Mouse (Mus musculus) gonadal fat pad, adult 2 months (tissue): ENCODE results near the gene Fitm1. TPM values are rescaled to one million over a fixed set of nuclear protein-coding genes. Genes with fewer than 3 reads are reported as not detected.

ENCODE experiments used
- DNase-seq: peaks from one replicate; pipeline ENCODE4 v3.0.0-alpha.2; 2012; ENCODE audit warnings: low read depth
- polyA plus RNA-seq: library from polyadenylated mRNA; depleted of rRNA; stranded (reverse); fragments of >200 nt; gene quantifications from 2 replicates; pipeline ENCODE4 v1.2.3, GENCODE M21; 2012; rRNA removed

The Fitm1 gene
- polyA plus RNA-seq, 1 experiment: 4.0 TPM

DNA sequence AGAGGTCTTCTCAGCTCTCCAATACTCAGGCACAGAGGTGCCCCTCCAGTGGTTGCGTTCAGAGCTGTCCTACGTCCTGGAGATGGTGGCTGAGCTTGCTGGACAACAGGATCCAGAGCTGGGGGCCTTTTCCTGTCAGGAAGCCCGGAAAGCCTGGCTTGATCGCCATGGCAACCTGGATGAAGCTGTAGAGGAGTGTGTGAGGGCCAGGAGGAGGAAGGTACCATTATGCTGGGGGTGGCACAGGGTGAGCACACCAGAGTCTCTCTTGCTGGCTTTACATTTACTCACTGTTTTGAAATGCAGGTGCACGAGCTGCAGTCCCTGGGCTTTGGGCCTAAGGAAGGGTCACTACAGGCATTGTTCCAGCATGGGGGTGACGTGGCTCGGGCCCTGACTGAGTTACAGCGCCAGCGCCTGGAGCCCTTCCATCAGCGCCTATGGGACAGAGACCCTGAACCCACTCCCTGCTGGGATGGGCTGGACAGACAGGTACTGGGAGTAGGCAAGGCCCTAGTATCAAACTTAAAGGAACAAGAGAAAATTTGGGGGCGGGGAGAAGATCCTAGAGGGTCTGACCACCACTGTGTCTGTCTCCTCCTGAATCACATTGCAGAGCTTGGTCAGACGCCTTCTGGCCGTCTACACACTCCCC, 20.7 kb downstream of the Fitm1 start:
- no peak for DNase-seq

DNA sequence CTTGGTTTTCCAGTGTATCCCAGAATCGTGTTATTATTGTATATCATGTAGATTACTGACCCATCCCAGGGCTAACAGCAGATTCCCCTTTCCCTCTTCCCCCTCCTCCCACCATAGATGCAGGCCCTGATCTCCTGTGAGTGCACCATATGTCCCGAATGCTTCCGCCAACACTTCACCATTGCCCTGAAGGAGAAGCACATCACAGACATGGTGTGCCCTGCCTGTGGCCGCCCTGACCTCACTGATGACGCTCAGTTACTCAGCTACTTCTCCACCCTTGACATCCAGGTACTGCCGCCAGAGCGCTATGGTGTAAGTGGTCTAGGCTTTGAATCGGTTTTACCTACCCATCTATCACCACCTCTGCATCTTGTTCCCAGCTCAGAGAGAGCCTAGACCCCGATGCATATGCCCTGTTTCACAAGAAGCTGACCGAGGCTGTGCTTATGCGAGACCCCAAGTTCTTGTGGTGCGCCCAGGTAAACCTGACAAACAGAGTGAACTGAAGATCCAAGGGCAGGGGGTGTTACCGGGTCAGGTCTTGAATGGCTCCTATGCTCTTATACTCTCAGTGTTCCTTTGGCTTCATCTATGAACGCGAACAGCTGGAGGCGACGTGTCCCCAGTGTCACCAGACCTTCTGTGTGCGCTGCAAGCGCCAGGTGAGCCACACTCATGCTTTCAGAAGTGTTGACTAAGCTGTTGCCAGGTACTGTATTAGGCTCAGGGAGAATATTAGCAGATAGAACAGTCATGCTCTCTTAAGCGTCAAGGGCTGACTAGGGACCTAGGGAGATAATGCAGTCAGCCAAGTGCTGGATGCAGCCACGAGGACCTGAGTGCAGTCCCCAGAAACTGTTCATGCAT, 23.3 kb downstream of the Fitm1 start:
- no peak for DNase-seq

DNA sequence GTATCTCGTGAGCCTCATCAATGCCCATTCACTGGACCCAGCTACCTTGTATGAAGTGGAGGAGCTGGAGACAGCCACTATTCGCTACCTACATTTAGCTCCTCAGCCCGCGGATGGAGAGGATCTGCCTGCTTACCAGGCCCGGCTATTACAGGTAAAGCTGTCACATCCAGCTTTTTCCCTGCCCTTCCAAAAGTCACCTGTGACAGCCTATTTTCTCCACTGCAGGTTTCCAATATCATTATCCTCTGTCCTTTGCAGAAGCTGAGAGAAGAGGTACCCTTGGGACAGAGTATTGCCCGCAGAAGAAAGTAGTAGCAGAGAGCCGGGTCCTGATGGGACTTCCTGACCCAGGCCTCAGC, 27.8 kb downstream of the Fitm1 start, which contains the start of gene Irf9:
Irf9 (plus strand) TSS at position 301 of the 362 bp plus-strand sequence.
- DNase-seq: no peak

DNA sequence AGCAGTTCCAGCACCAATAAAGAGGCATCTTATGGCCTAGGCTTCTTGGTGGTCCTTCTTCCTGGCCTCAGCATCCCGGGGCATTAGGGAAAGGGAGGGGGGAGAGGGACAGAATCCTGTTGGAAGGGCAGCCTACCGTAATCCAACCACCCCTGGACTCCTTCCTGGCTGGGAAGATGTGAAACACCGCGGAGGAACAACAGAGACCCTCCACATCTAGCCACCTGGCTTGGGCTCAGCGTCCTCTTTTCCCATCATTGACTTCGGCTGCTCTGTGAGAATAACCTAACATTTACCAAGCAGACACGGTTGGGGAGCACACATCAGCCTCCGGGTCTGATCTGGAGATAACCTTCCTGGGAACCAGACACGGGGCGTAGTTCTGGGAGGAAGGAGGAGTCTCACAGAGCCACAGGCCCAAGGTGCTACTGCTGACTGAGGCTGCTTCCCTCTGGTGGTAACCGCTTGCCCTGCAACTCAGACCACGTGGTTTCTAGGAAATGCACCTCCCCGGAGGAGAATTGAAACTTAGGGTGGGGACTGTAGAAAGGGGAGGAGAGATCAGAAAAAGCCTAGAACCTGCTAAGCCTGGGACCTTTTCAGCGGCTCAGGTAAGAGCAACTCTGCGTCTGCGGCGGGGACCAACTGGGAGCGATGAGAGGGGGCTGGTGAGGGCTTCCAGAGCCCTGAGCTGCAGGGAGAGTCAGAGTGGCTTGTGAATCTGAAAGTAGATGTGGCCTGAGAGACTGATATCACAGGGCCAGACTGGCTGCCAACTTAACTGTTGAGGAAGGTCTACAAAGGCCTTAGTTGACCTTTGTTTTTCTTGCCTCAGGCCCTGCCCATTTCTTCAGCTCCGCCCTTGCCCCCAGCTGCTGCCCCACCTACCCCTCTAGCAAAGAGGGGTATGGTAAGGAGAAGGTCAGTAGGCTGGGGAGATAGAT, 28.5 kb downstream of the Fitm1 start:
- DNase-seq: peak; percentile 65

DNA sequence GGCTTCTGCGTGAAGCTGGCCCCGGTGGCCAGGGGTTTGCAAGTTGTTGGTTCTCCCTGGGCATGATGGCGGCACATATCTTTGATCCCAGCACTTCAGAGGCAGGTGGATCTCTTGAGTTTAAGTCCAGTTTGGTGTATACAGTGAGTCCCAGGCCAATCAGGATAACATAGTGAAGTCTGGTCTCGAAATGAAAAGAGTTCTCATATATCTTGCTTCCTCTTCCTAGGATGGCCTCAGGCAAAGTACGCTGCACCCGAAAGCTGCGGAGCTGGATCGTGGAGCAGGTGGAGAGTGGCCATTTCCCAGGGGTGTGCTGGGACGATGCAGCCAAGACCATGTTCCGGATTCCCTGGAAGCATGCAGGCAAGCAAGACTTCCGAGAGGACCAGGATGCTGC, 29.4 kb downstream of the Fitm1 start:
- DNase-seq: no peak

DNA sequence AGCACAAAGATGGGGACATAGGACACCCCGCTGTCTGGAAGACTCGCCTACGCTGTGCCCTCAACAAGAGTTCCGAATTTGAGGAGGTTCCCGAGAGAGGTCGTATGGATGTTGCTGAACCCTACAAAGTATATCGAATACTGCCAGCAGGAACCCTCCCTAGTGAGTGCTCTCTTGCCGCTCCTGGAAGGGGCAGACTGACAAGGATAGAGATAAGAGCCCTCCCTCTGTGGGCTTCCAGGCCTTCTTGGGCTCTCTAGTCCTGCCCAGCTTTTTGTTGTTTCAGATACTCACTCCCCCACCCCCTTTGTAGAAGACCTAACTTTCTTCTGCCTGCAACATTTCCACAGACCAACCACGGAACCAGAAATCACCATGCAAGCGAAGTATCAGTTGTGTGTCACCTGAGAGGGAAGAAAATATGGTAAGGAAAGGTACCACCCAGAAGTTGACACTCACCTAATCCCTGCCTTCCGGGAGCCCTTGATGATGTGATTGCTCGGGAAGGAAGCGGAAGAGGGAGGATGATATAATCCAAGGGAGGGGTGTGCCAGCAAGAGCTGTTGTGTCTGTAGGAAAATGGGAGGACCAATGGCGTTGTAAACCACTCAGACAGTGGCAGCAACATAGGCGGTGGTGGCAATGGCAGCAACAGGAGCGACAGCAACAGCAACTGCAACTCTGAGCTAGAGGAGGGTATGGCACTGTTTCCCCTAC, 30.5 kb downstream of the Fitm1 start:
- DNase-seq: no peak

DNA sequence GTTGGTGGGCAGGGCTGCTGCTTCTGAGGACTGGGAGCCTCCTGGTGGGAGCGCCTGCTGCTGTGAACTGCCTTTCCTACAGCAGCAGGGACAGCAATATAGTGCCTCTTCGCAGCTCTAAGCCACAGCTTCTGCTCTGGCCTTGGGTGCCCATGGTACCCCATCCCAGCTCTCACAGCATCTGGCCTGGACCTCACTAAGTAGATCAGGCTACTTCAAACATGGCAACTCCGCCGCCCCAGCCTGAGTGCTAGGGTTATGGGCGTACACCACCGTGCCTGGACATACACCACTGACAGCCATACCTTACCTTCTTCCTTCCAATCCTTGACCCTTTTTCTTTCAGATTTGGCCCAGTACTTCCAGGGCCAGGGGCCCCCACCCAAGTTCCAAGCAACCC, 32.9 kb downstream of the Fitm1 start:
- no peak for DNase-seq

DNA sequence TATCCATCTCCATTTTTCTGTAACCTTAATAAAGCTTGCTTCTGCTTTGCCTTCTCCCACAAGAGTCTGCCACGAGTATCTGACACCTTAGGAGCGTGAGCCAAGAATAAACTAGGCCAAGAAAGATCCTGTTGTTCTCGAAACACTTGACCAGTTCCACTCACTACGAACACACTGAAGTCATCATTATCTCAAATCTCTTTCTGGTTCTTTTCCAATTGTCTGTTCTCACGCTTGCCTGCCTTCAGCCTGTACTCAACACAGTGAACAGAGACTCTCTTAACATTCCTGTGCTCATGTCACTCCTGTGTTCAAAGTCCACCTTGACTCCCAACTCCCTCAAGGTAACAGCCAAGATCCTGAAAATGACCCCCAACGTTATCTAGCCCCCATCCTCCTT, 37.9 kb downstream of the Fitm1 start:
- DNase-seq: no peak

DNA sequence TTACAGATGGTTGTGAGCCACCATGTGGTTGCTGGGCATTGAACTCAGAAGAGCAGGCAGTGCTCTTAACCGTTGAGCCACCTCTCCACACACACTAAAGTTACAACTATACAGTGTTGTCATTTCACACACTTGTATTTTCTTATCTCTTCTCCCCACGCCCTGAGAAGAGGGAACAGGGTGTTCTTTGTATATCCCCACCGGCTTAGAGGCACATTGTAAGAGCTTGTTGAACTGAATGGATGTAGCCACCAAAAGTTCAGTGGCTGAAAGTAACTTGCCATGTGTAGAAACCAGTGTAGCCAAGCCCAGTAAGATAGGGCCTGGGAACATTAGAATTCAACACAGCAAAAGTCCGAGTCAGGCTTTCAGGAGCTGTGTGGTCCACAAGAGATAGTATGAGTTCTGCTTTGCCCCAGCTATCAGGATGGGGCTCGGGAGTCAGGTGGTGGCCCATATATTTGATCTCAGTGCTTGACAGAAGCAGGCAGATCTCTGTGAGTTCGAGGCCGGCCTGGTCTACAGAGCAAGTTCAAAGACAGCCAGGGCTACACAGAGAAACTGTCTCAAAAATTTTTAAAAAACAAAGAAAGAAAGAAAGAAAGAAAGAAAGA, 39.3 kb downstream of the Fitm1 start:
- DNase-seq: no peak

DNA sequence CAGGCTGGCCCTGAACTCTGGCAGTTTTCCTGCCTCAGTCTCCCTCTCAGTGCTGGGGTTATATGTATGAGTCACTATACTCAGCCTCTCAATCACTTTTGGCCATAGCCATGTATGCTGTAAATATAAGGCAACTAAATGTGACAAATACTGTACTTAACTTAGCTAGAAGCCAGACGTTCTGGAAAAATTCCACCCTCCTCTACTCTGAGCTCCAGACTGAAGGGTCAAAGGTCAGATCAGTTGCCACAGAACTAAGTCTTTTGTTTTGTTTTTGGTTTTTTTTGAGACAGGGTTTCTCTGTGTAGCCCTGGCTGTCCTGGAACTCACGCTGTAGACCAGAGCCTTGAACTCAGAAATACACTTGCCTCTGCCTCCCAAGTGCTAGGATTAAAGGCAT, 40.5 kb downstream of the Fitm1 start:
- no peak for DNase-seq

DNA sequence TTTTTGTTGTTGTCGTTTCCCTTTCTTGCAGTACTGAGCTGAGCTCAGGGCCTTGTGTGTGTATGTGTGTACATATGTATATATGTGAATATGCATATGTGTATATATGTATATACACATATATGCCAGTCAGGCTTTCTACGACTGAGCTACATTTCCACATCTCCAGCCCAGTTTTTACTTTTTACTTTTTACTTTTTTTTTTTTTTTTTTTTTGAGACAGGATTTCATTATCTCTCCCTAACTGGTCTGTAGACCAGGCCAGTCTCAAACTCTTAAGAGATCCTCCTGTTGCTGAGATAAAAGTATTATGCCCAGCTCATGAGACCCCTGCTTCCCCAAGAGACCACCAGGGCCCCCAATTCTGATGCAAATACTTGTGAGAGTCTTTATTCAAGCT, 41.4 kb downstream of the Fitm1 start:
- DNase-seq: no peak

DNA sequence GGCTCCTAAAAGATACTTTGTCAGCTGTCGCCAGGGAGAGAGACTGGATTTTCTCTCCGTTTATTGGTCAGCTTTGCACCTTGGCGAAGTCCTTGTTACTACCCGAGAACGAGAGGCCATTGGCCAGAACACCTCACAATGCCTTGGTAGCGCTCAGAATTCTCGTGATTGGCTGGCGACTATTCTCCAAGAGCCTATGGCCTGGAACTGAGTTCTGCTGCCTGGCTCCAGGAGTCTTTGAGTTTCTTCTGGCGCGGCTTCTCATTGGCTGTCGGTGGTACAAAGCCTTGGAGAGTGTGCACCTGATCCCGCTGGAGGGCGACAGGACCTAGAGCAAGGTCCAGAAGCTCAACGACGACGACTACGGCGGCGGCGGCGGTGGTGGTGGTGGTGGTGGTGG, 42.4 kb downstream of the Fitm1 start, which contains the start of gene Rec8:
Rec8 (plus strand) TSS at position 216 of the 400 bp plus-strand sequence.
- no peak for DNase-seq

DNA sequence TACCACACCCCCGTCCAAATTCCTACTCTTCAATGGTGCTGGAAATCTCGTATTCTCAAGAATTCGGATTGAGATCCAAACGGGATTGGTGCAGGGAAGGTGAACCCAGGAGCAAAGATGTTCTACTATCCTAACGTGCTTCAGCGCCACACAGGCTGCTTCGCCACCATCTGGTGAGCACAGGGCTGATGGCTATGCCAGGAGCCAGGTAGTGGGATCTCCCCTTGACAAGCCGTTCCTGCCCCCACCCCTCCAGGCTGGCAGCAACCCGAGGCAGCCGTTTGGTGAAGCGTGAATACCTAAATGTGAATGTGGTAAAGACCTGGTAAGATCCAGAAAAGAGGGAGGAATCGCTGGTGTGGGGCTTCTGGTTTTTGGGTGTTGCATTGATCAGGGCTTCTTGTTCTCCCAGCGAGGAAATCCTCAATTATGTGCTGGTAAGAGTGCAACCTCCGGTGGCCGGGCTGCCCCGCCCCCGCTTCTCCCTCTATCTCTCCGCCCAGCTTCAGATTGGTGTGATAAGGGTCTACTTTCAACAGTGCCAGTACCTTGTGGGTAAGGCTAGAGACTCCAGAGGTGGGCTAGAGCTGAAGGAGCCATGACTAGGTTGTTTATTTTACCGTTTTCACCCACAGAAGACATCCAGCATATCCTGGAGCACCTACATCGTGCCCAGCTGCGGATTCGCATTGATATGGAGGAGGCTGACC, 43.2 kb downstream of the Fitm1 start:
- no peak for DNase-seq

Other genes with a start within 250 kb of the Fitm1 start
- gene Dhrs4, start 96.9 kb upstream of the Fitm1 start, polyA plus RNA-seq: 59.9 and 69.7 TPM in 2 replicates
- gene Carmil3, start 85.0 kb upstream of the Fitm1 start, polyA plus RNA-seq: 2.2 and 2.5 TPM in 2 replicates
- 0.39 and 0.74 TPM in 2 replicates for gene Cpne6, start 65.2 kb upstream of the Fitm1 start, polyA plus RNA-seq
- not detected in 2 replicates for gene Nrl, start 50.6 kb upstream of the Fitm1 start, polyA plus RNA-seq
- gene Pck2, start 35.4 kb upstream of the Fitm1 start, polyA plus RNA-seq: 46.6 and 53.5 TPM in 2 replicates
- gene Dcaf11, start 15.6 kb upstream of the Fitm1 start, polyA plus RNA-seq: 186 and 207 TPM in 2 replicates
- gene A730061H03Rik, start 15.2 kb upstream of the Fitm1 start, polyA plus RNA-seq: 5.5 and 6.6 TPM in 2 replicates
- 62.8 and 71.9 TPM in 2 replicates for gene Psme1, start 2.5 kb downstream of the Fitm1 start, polyA plus RNA-seq
- 37.4 and 62.0 TPM in 2 replicates for gene Emc9, start 9.7 kb downstream of the Fitm1 start, polyA plus RNA-seq
- 85.1 and 122 TPM in 2 replicates for gene Psme2, start 15.5 kb downstream of the Fitm1 start, polyA plus RNA-seq
- 29.9 and 31.3 TPM in 2 replicates for gene Rnf31, start 16.1 kb downstream of the Fitm1 start, polyA plus RNA-seq
- gene Irf9, start 28.0 kb downstream of the Fitm1 start, polyA plus RNA-seq: 63.1 and 66.8 TPM in 2 replicates
- 8.0 and 30.7 TPM in 2 replicates for gene Rec8, start 42.4 kb downstream of the Fitm1 start, polyA plus RNA-seq
- gene Ipo4, start 60.3 kb downstream of the Fitm1 start, polyA plus RNA-seq: 93.1 and 112 TPM in 2 replicates
- 3.5 and 4.7 TPM in 2 replicates for gene Gm49378, start 62.3 kb downstream of the Fitm1 start, polyA plus RNA-seq
- 103 and 117 TPM in 2 replicates for gene Tm9sf1, start 68.2 kb downstream of the Fitm1 start, polyA plus RNA-seq
- 4.4 and 4.6 TPM in 2 replicates for gene Tssk4, start 74.6 kb downstream of the Fitm1 start, polyA plus RNA-seq
- gene Mdp1, start 84.9 kb downstream of the Fitm1 start, polyA plus RNA-seq: 33.1 and 34.8 TPM in 2 replicates
- gene Gmpr2, start 96.3 kb downstream of the Fitm1 start, polyA plus RNA-seq: 17.9 and 24.6 TPM in 2 replicates
- 262 and 441 TPM in 2 replicates for gene Nedd8, start 96.5 kb downstream of the Fitm1 start, polyA plus RNA-seq
- gene Tinf2, start 106.2 kb downstream of the Fitm1 start, polyA plus RNA-seq: 12.3 and 12.4 TPM in 2 replicates
- 4.3 and 4.4 TPM in 2 replicates for gene Tgm1, start 138.3 kb downstream of the Fitm1 start, polyA plus RNA-seq
- gene Rabggta, start 146.6 kb downstream of the Fitm1 start, polyA plus RNA-seq: 48.4 and 49.0 TPM in 2 replicates
- 92.5 and 99.0 TPM in 2 replicates for gene Dhrs1, start 170.1 kb downstream of the Fitm1 start, polyA plus RNA-seq
- 16.7 and 18.1 TPM in 2 replicates for gene Nop9, start 170.1 kb downstream of the Fitm1 start, polyA plus RNA-seq
- 5.9 and 8.3 TPM in 2 replicates for gene Cideb, start 182.8 kb downstream of the Fitm1 start, polyA plus RNA-seq
- 1.5 and 2.2 TPM in 2 replicates for gene Ltb4r2, start 185.8 kb downstream of the Fitm1 start, polyA plus RNA-seq
- gene Ltb4r1, start 190.3 kb downstream of the Fitm1 start, polyA plus RNA-seq: 3.8 and 4.6 TPM in 2 replicates
- 12.6 and 13.6 TPM in 2 replicates for gene Adcy4, start 208.5 kb downstream of the Fitm1 start, polyA plus RNA-seq
- 9.1 and 10.7 TPM in 2 replicates for gene Ripk3, start 213.2 kb downstream of the Fitm1 start, polyA plus RNA-seq
- gene Nfatc4, start 247.5 kb downstream of the Fitm1 start, polyA plus RNA-seq: 12.1 and 12.7 TPM in 2 replicates